Mouse (Mus musculus): Measurements from ENCODE around the gene Mosmo. TPM values are rescaled to one million over a fixed set of nuclear protein-coding genes. Genes with fewer than 3 reads are reported as not detected.

The Mosmo gene
- total RNA-seq (2023), result 16.8 TPM

GRCm38 (mm10) chr7:120677001-120677643 lies at the start of gene Mosmo:
Gene Mosmo, plus strand, starts transcription at chr7:120677618.

GRCm38 (mm10) chr7:120634711-120635361 lies 42.6 kb upstream of the Mosmo start, which contains the start of gene Uqcrc2:
Gene Uqcrc2, plus strand, starts transcription at chr7:120635176.

GRCm38 (mm10) chr7:120670153-120670875 lies 7.1 kb upstream of the Mosmo start, which contains the start of gene Pdzd9:
Gene Pdzd9, minus strand, starts transcription at chr7:120670343.

GRCm38 (mm10) chr7:120739018-120739417 lies 61.6 kb downstream of the Mosmo start, which contains the start of gene Vwa3a:
Gene Vwa3a, plus strand, starts transcription at chr7:120739318.

Other genes starting within 250 kb of the Mosmo start
- gene Uqcrc2, start 42.4 kb upstream of the Mosmo start, total RNA-seq (2023), result 80.1 TPM
- gene Pdzd9, start 7.3 kb upstream of the Mosmo start, total RNA-seq (2023), result not detected
- 0.21 TPM for gene Vwa3a, start 61.7 kb downstream of the Mosmo start, total RNA-seq (2023)
- not detected for gene Gm5737, start 134.7 kb downstream of the Mosmo start, total RNA-seq (2023)
- 10.1 TPM for gene Eef2k, start 165.2 kb downstream of the Mosmo start, total RNA-seq (2023)
- 37.6 TPM for gene Polr3e, start 240.1 kb downstream of the Mosmo start, total RNA-seq (2023)